Mouse (Mus musculus): ENCODE measurements around the gene Lonp1.

Gene Lonp1

GRCm38 (mm10) chr17:56585171-56585821 lies 41.4 kb downstream of the Lonp1 start:
- DNase-seq: peak in 1 of 2 experiments; percentile 54

- peak; percentile 98 to 99 for DNase-seq
These were observed 42.2 kb downstream of the Lonp1 start, which contains the start of the genes Safb2 and Safb for GRCm38 (mm10) chr17:56584257-56585130. Gene Safb2 (minus strand): TSS chr17:56584585. Gene Safb (plus strand): TSS chr17:56584825.

GRCm38 (mm10) chr17:56583611-56584256 lies 43.0 kb downstream of the Lonp1 start:
- peak; percentile 38 to 51 for DNase-seq

- DNase-seq: no peak
These were observed 43.6 kb downstream of the Lonp1 start for GRCm38 (mm10) chr17:56583071-56583470.

GRCm38 (mm10) chr17:56572939-56573338 lies 53.7 kb downstream of the Lonp1 start:
- DNase-seq: no peak

GRCm38 (mm10) chr17:56572154-56572553 lies 54.5 kb downstream of the Lonp1 start:
- DNase-seq: peak in 1 of 2 experiments; percentile 23

GRCm38 (mm10) chr17:56570287-56570686 lies 56.4 kb downstream of the Lonp1 start:
- DNase-seq: no peak

GRCm38 (mm10) chr17:56567370-56567769 lies 59.3 kb downstream of the Lonp1 start:
- no peak for DNase-seq

GRCm38 (mm10) chr17:56566918-56567317 lies 59.8 kb downstream of the Lonp1 start:
- no peak for DNase-seq

- no peak for DNase-seq
These were observed 60.4 kb downstream of the Lonp1 start for GRCm38 (mm10) chr17:56566293-56566692.

All from kidney, adult 8-10 months (tissue).